Mouse (Mus musculus) myocyte (in vitro differentiated cells): ENCODE results near the gene Shank2. TPM values are rescaled to one million over a fixed set of nuclear protein-coding genes. Genes with fewer than 3 reads are reported as not detected.

ENCODE experiments used
- H3K27me3 ChIP-seq: one replicate; pipeline ENCODE4 v1.6.1; 2011; ENCODE audit not compliant: control insufficient read depth, insufficient read depth, insufficient read length
- H3K36me3 ChIP-seq: one replicate; pipeline ENCODE4 v1.6.1; 2011; ENCODE audit not compliant: control insufficient read depth, insufficient read depth
- H3K4me2 ChIP-seq: one replicate; pipeline ENCODE4 v1.6.1; 2011; ENCODE audit warnings: low read depth, control low read depth
- H3K4me3 ChIP-seq: one replicate; pipeline ENCODE4 v1.5.1; 2011; ENCODE audit warnings: mild to moderate bottlenecking, control low read depth, moderate library complexity
- H3K79me2 ChIP-seq: one replicate; pipeline ENCODE4 v1.6.1; 2011; ENCODE audit not compliant: control insufficient read depth, insufficient read depth
- H3ac ChIP-seq: one replicate; pipeline ENCODE4 v1.6.1; 2011; ENCODE audit not compliant: control insufficient read depth, insufficient read length
- CEBPB ChIP-seq: IDR thresholded peaks from 2 replicates; pipeline ENCODE4 v1.6.1; 2011; ENCODE audit warnings: mild to moderate bottlenecking, moderate library complexity; ENCODE audit not compliant: poor library complexity, insufficient read depth, severe bottlenecking
- E2F4 ChIP-seq: IDR thresholded peaks from one replicate; pipeline ENCODE4 v1.6.1; 2011; ENCODE audit warnings: mild to moderate bottlenecking, control low read depth, moderate library complexity; ENCODE audit not compliant: insufficient read depth
- MAX ChIP-seq: IDR thresholded peaks from one replicate; pipeline ENCODE4 v1.6.1; 2011; ENCODE audit warnings: low read depth, mild to moderate bottlenecking, control low read depth
- MYOD1 ChIP-seq, 3 experiments: IDR thresholded peaks; one replicate each; pipeline ENCODE4 v1.6.1; 2011; ENCODE audit warnings: control low read depth in 2 of 3, low read depth in 2 of 3, mild to moderate bottlenecking in 2 of 3, moderate library complexity in 1 of 3; ENCODE audit not compliant: insufficient read length in 2 of 3, control insufficient read depth in 1 of 3
- MYOG ChIP-seq, 3 experiments: IDR thresholded peaks; one replicate each; pipeline ENCODE4 v1.6.1; 2011; ENCODE audit warnings: control low read depth in 2 of 3, low read depth in 2 of 3, mild to moderate bottlenecking in 2 of 3; ENCODE audit not compliant: insufficient read length in 2 of 3, control insufficient read depth in 1 of 3, insufficient read depth in 1 of 3
- POLR2A ChIP-seq: IDR thresholded peaks from one replicate; pipeline ENCODE4 v1.6.1; 2011; ENCODE audit warnings: low read depth, mild to moderate bottlenecking, control low read depth, moderate library complexity; ENCODE audit not compliant: insufficient read length
- POLR2AphosphoS2 ChIP-seq: IDR thresholded peaks from one replicate; pipeline ENCODE4 v1.6.1; 2011; ENCODE audit warnings: low read depth, control low read depth; ENCODE audit not compliant: insufficient read length
- REST ChIP-seq: IDR thresholded peaks from one replicate; pipeline ENCODE4 v1.6.1; 2011; ENCODE audit warnings: mild to moderate bottlenecking, control low read depth, moderate library complexity; ENCODE audit not compliant: insufficient read depth, insufficient read length
- SRF ChIP-seq: IDR thresholded peaks from one replicate; pipeline ENCODE4 v1.6.1; 2011; ENCODE audit warnings: low read depth; ENCODE audit not compliant: control insufficient read depth, insufficient read length
- TCF12 ChIP-seq: IDR thresholded peaks from one replicate; pipeline ENCODE4 v1.6.1; 2011; ENCODE audit warnings: mild to moderate bottlenecking, control low read depth; ENCODE audit not compliant: poor library complexity, insufficient read depth, severe bottlenecking
- TCF3 ChIP-seq: IDR thresholded peaks from one replicate; pipeline ENCODE4 v1.6.1; 2011; ENCODE audit warnings: low read depth, control low read depth; ENCODE audit not compliant: insufficient read length
- USF1 ChIP-seq: IDR thresholded peaks from one replicate; pipeline ENCODE4 v1.6.1; 2011; ENCODE audit warnings: low read depth, mild to moderate bottlenecking, control low read depth, moderate library complexity
- polyA plus RNA-seq: library from polyadenylated mRNA; unstranded; fragments of >200 nt; fragmentation: generic; extraction: Trizol; gene quantifications from one replicate; pipeline ENCODE4 v1.2.1, GENCODE M21; 2012; ENCODE audit warnings: missing spikeins

Gene Shank2
- polyA plus RNA-seq, 1 experiment, result 0.07 TPM

- Histone ChIP-seq H3K4me2 (no peak overlapping the region), H3K4me3 (no peak overlapping the region), H3ac (no peak overlapping the region), H3K27me3 (peaks cover 5% of the 10 kb centered on the region), H3K79me2 (no peaks in the 10 kb centered on the region), H3K36me3 (no peaks in the 10 kb centered on the region)
- TF ChIP-seq USF1 (no peak), POLR2A (no peak), E2F4 (no peak)
These were observed 256.1 kb downstream of the Shank2 start for GRCm38 (mm10) chr7:144257821-144258220.

- TF ChIP-seq REST (no peak), TCF12 (no peak), MAX (no peak), MYOD1 (IDR thresholded peaks at IDR 0.05; ENCODE audit: control insufficient read depth in 1 of 3, insufficient read length in 2 of 3, low read depth in 2 of 3) (no peak), TCF3 (no peak)
- Histone ChIP-seq H3K27me3 (peaks cover 5% of the 10 kb centered on the region), H3K4me2 (no peak overlapping the region), H3ac (no peak overlapping the region), H3K79me2 (no peaks in the 10 kb centered on the region), H3K4me3 (no peak overlapping the region), H3K36me3 (no peaks in the 10 kb centered on the region)
These were observed 256.6 kb downstream of the Shank2 start for GRCm38 (mm10) chr7:144258332-144258731.

- Histone ChIP-seq H3K79me2 (no peaks in the 10 kb centered on the region), H3K27me3 (peaks cover 3% of the 10 kb centered on the region), H3K36me3 (no peaks in the 10 kb centered on the region), H3ac (no peak overlapping the region), H3K4me2 (no peak overlapping the region), H3K4me3 (no peak overlapping the region)
- no peak for TF ChIP-seq REST
- no peak for TF ChIP-seq CEBPB
- TF ChIP-seq MYOG (IDR thresholded peaks at IDR 0.05; ENCODE audit: control insufficient read depth in 1 of 3, insufficient read depth in 1 of 3, insufficient read length in 2 of 3, low read depth in 2 of 3), result no peak
- TF ChIP-seq POLR2AphosphoS2, result no peak
- TF ChIP-seq SRF, result no peak
- no peak for TF ChIP-seq TCF3
- no peak for TF ChIP-seq POLR2A
- no peak for TF ChIP-seq USF1
- no peak for TF ChIP-seq TCF12
- no peak for TF ChIP-seq MAX
- TF ChIP-seq E2F4, result no peak
- TF ChIP-seq MYOD1 (IDR thresholded peaks at IDR 0.05; ENCODE audit: control insufficient read depth in 1 of 3, insufficient read length in 2 of 3, low read depth in 2 of 3), result no peak
These were observed 260.9 kb downstream of the Shank2 start for GRCm38 (mm10) chr7:144262666-144263065.

GRCm38 (mm10) chr7:144266745-144267144, 265.0 kb downstream of the Shank2 start:
- no peak for TF ChIP-seq E2F4
- no peak for TF ChIP-seq POLR2A
- TF ChIP-seq REST, result no peak
- no peak for TF ChIP-seq TCF12
- no peak for TF ChIP-seq MYOD1 (IDR thresholded peaks at IDR 0.05; ENCODE audit: control insufficient read depth in 1 of 3, insufficient read length in 2 of 3, low read depth in 2 of 3)
- no peak for TF ChIP-seq CEBPB
- TF ChIP-seq TCF3, result no peak
- TF ChIP-seq MAX, result no peak
- no peak for TF ChIP-seq SRF
- TF ChIP-seq MYOG (IDR thresholded peaks at IDR 0.05; ENCODE audit: control insufficient read depth in 1 of 3, insufficient read depth in 1 of 3, insufficient read length in 2 of 3, low read depth in 2 of 3), result no peak
- no peak for TF ChIP-seq POLR2AphosphoS2
- no peak for TF ChIP-seq USF1
- Histone ChIP-seq H3ac (no peak overlapping the region), H3K36me3 (no peaks in the 10 kb centered on the region), H3K4me3 (no peak overlapping the region), H3K4me2 (no peak overlapping the region), H3K27me3 (no peaks in the 10 kb centered on the region), H3K79me2 (no peaks in the 10 kb centered on the region)

GRCm38 (mm10) chr7:144268329-144268728, 266.6 kb downstream of the Shank2 start:
- H3ac ChIP-seq, result no peak overlapping the region
- no peaks in the 10 kb centered on the region for H3K27me3 ChIP-seq
- no peak overlapping the region for H3K4me2 ChIP-seq
- TF ChIP-seq REST (no peak), MYOD1 (IDR thresholded peaks at IDR 0.05; ENCODE audit: control insufficient read depth in 1 of 3, insufficient read length in 2 of 3, low read depth in 2 of 3) (peak in 1 of 3 experiments; percentile 42)
- no peaks in the 10 kb centered on the region for H3K36me3 ChIP-seq
- H3K79me2 ChIP-seq, result no peaks in the 10 kb centered on the region
- H3K4me3 ChIP-seq, result no peak overlapping the region

GRCm38 (mm10) chr7:144268778-144269177, 267.1 kb downstream of the Shank2 start:
- no peaks in the 10 kb centered on the region for H3K27me3 ChIP-seq
- H3K4me2 ChIP-seq, result no peak overlapping the region
- no peaks in the 10 kb centered on the region for H3K79me2 ChIP-seq
- no peak for TF ChIP-seq MYOG (IDR thresholded peaks at IDR 0.05; ENCODE audit: control insufficient read depth in 1 of 3, insufficient read depth in 1 of 3, insufficient read length in 2 of 3, low read depth in 2 of 3)
- TF ChIP-seq REST, result no peak
- no peak for TF ChIP-seq MAX
- no peak for TF ChIP-seq MYOD1 (IDR thresholded peaks at IDR 0.05; ENCODE audit: control insufficient read depth in 1 of 3, insufficient read length in 2 of 3, low read depth in 2 of 3)
- TF ChIP-seq TCF3, result no peak
- TF ChIP-seq POLR2A, result no peak
- no peak for TF ChIP-seq POLR2AphosphoS2
- no peak for TF ChIP-seq CEBPB
- no peak for TF ChIP-seq TCF12
- TF ChIP-seq USF1, result no peak
- TF ChIP-seq SRF, result no peak
- no peak for TF ChIP-seq E2F4
- no peak overlapping the region for H3K4me3 ChIP-seq
- no peak overlapping the region for H3ac ChIP-seq
- no peaks in the 10 kb centered on the region for H3K36me3 ChIP-seq
